Mouse (Mus musculus): ENCODE data around the gene Tnfrsf9. TPM values are rescaled to one million over a fixed set of nuclear protein-coding genes. Genes with fewer than 3 reads are reported as not detected.

The Tnfrsf9 gene
- total and polyA plus RNA-seq, 2 experiments from 2014 or later = 0.53 to 2.0 TPM

DNA sequence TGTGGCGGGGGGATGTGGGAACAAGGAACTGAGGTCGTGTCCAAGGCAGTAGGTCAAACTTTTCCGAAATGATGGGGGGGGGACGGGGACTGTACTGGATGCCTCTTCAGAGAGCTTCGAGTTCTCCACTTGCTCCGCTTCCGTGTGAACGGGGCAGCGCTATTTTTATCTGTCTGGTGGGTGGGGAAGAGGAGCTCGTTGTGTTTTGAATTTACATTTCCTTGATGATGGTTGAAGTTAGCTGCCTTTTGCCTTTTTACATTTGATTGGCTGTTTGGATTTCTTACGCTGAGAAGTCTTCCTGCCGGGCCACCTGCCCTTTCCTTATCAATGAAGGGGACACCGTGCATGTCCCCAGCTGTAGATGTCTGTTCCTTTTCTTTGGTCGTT, 23.7 kb downstream of the Tnfrsf9 start:
- H3K9ac ChIP-seq (replicated peaks; ENCODE audit: low read depth, low read length) = no peak overlapping the region
- TF ChIP-seq EP300 (IDR thresholded peaks at IDR 0.05; ENCODE audit: low read depth) (no peak), CTCF (IDR thresholded peaks at IDR 0.05; ENCODE audit: low read depth) (no peak)
- H3K36me3 ChIP-seq (replicated peaks; ENCODE audit: control insufficient read depth, insufficient read depth, low read length) = no peaks in the 10 kb centered on the region

GRCm38 (mm10) chr4:150939991-150940651, 25.8 kb downstream of the Tnfrsf9 start:
- no peak for DNase-seq (ENCODE audit: low spot score)
- no peak for ATAC-seq (ENCODE audit: insufficient read depth, low read depth)

More for the DNA sequence above, 23.7 kb downstream of the Tnfrsf9 start:
- WGBS = 11% methylated on average over 14 of the region's 14 CpGs
- Histone ChIP-seq H3K27ac (ENCODE audit: low read depth) (no peak overlapping the region), H3K4me1 (ENCODE audit: control insufficient read depth, insufficient read depth) (no peaks in the 10 kb centered on the region), H3K4me2 (ENCODE audit: low read depth, low read length) (peak overlapping the region; percentile 39), H3K9me3 (replicated peaks; ENCODE audit: control insufficient read depth, low read length) (no peaks in the 10 kb centered on the region), H3K4me3 (ENCODE audit: low read depth, low read length) (0 out of 2 replicates have a peak overlapping the region, but pooled peaks have one; percentile 1), H3K27me3 (ENCODE audit: control insufficient read depth, insufficient read depth, low read length) (no peaks in the 10 kb centered on the region; the same call in 1 of the 2 replicates)
- no peak for ATAC-seq (ENCODE audit: insufficient read depth, low read depth)
- DNase-seq (ENCODE audit: low spot score) = no peak

DNA sequence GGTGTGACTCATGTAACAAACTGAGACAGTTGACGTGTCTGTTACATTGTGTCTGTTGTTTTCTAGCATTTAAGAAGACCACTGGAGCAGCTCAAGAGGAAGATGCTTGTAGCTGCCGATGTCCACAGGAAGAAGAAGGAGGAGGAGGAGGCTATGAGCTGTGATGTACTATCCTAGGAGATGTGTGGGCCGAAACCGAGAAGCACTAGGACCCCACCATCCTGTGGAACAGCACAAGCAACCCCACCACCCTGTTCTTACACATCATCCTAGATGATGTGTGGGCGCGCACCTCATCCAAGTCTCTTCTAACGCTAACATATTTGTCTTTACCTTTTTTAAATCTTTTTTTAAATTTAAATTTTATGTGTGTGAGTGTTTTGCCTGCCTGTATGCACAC, 30.3 kb downstream of the Tnfrsf9 start:
- ATAC-seq (ENCODE audit: insufficient read depth, low read depth) = no peak

More at GRCm38 (mm10) chr4:150939991-150940651, 25.8 kb downstream of the Tnfrsf9 start:
- Histone ChIP-seq H3K4me1 (ENCODE audit: control insufficient read depth, insufficient read depth) (no peaks in the 10 kb centered on the region), H3K4me3 (ENCODE audit: low read depth, low read length) (no peak overlapping the region), H3K36me3 (replicated peaks; ENCODE audit: control insufficient read depth, insufficient read depth, low read length) (no peaks in the 10 kb centered on the region), H3K9ac (replicated peaks; ENCODE audit: low read depth, low read length) (no peak overlapping the region), H3K4me2 (ENCODE audit: low read depth, low read length) (no peak overlapping the region), H3K27ac (ENCODE audit: low read depth) (no peak overlapping the region), H3K27me3 (ENCODE audit: control insufficient read depth, insufficient read depth, low read length) (no peaks in the 10 kb centered on the region; the same call in 1 of the 2 replicates), H3K9me3 (replicated peaks; ENCODE audit: control insufficient read depth, low read length) (no peaks in the 10 kb centered on the region)
- 63% methylated on average over 13 of the region's 13 CpGs for WGBS
- TF ChIP-seq CTCF (IDR thresholded peaks at IDR 0.05; ENCODE audit: low read depth) (no peak), EP300 (IDR thresholded peaks at IDR 0.05; ENCODE audit: low read depth) (no peak)

DNA sequence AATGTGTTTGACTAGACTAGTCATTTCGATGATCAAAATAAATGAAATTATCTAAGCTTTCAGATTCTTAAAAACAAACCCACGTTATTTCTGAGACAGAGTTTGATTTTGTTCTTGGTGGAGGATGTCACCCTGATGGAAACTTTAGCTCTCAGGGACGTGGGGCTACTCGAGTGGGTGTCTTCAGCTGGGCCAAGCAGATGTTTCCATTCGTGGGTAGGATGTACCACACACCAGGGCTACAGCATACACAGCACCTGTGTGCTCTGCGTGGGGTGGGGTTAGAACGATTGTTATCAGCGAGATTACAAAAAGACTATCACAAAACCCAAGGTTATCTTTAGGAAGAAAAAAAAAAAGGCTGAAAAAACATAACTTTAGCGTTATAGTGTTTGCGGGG, 36.6 kb downstream of the Tnfrsf9 start:
- no peaks in the 10 kb centered on the region for H3K4me1 ChIP-seq (ENCODE audit: control insufficient read depth, insufficient read depth)
- no peak overlapping the region for H3K27ac ChIP-seq (ENCODE audit: low read depth)
- DNase-seq (ENCODE audit: low spot score) (no peak), ATAC-seq (ENCODE audit: insufficient read depth, low read depth) (no peak)
- H3K9ac ChIP-seq (replicated peaks; ENCODE audit: low read depth, low read length) = no peak overlapping the region
- H3K4me3 ChIP-seq (ENCODE audit: low read depth, low read length) = no peak overlapping the region
- TF ChIP-seq CTCF (IDR thresholded peaks at IDR 0.05; ENCODE audit: low read depth) = no peak
- TF ChIP-seq EP300 (IDR thresholded peaks at IDR 0.05; ENCODE audit: low read depth) = no peak
- no peaks in the 10 kb centered on the region for H3K27me3 ChIP-seq (ENCODE audit: control insufficient read depth, insufficient read depth, low read length)
- H3K9me3 ChIP-seq (replicated peaks; ENCODE audit: control insufficient read depth, low read length) = no peaks in the 10 kb centered on the region
- WGBS = 66% methylated on average over 10 of the region's 10 CpGs
- H3K4me2 ChIP-seq (ENCODE audit: low read depth, low read length) = no peak overlapping the region
- H3K36me3 ChIP-seq (replicated peaks; ENCODE audit: control insufficient read depth, insufficient read depth, low read length) = no peaks in the 10 kb centered on the region

More for the DNA sequence above, 30.3 kb downstream of the Tnfrsf9 start:
- 80% methylated on average over 7 of the region's 7 CpGs for WGBS
- Histone ChIP-seq H3K9me3 (replicated peaks; ENCODE audit: control insufficient read depth, low read length) (no peaks in the 10 kb centered on the region), H3K36me3 (replicated peaks; ENCODE audit: control insufficient read depth, insufficient read depth, low read length) (no peaks in the 10 kb centered on the region), H3K9ac (replicated peaks; ENCODE audit: low read depth, low read length) (no peak overlapping the region), H3K27me3 (ENCODE audit: control insufficient read depth, insufficient read depth, low read length) (no peaks in the 10 kb centered on the region), H3K4me1 (ENCODE audit: control insufficient read depth, insufficient read depth) (no peaks in the 10 kb centered on the region), H3K4me2 (ENCODE audit: low read depth, low read length) (no peak overlapping the region), H3K27ac (ENCODE audit: low read depth) (no peak overlapping the region), H3K4me3 (ENCODE audit: low read depth, low read length) (no peak overlapping the region)
- DNase-seq (ENCODE audit: low spot score) = no peak
- TF ChIP-seq CTCF (IDR thresholded peaks at IDR 0.05; ENCODE audit: low read depth) (no peak), EP300 (IDR thresholded peaks at IDR 0.05; ENCODE audit: low read depth) (no peak)

DNA sequence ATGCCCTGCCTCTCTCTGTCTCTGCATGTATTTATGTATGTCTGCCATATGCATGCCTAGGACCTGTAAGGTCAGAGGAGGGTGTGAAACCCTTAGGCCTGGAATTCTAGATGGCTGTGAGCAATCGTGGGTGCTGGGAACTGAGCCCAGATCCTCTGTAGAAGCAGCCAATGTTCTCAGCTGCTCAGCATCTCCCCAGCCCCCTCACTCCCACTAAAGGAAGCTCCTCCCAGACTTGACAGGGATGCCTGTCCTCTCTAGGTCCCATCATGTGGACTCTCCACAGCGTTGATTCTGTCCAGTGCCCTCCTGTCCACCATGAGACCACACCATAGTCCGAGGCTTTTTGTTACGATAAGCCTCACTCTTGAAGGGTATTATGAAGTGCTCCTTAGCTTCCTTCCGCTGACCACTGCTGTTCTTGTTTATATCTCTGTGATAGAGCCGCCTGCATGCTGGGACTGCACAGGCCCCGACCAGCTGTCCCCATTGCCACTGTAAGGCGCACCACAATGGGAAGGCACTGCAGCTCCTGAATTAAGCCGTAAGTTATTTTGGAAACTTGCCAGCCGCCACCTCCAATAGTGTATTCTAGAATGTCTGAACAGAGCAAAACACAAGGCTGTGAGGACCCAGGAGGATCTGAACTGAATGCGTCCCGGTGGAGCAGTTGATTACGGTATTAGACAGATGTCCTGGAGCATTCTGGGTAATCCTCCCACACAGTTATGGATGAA, 42.2 kb downstream of the Tnfrsf9 start:
- 60% methylated on average over 13 of the region's 13 CpGs for WGBS

More for the DNA sequence above, 42.2 kb downstream of the Tnfrsf9 start:
- Histone ChIP-seq H3K36me3 (replicated peaks; ENCODE audit: control insufficient read depth, insufficient read depth, low read length) (no peaks in the 10 kb centered on the region), H3K27me3 (ENCODE audit: control insufficient read depth, insufficient read depth, low read length) (no peaks in the 10 kb centered on the region), H3K4me2 (ENCODE audit: low read depth, low read length) (no peak overlapping the region), H3K9me3 (replicated peaks; ENCODE audit: control insufficient read depth, low read length) (no peaks in the 10 kb centered on the region), H3K27ac (ENCODE audit: low read depth) (no peak overlapping the region), H3K9ac (replicated peaks; ENCODE audit: low read depth, low read length) (no peak overlapping the region), H3K4me1 (ENCODE audit: control insufficient read depth, insufficient read depth) (no peaks in the 10 kb centered on the region), H3K4me3 (ENCODE audit: low read depth, low read length) (no peak overlapping the region)
- TF ChIP-seq EP300 (IDR thresholded peaks at IDR 0.05; ENCODE audit: low read depth) = no peak
- no peak for TF ChIP-seq CTCF (IDR thresholded peaks at IDR 0.05; ENCODE audit: low read depth)
- ATAC-seq (ENCODE audit: insufficient read depth, low read depth) (no peak), DNase-seq (ENCODE audit: low spot score) (no peak)

Measured in heart, postnatal 0 days (tissue).